Mouse (Mus musculus) cerebellum, postnatal 25 days (tissue): ENCODE data around the gene Ikzf3.

ENCODE experiments used
- DNase-seq, 2 experiments: peaks; one replicate each; pipeline ENCODE4 v3.0.0; 2021; ENCODE audit warnings: mixed read lengths in 2 of 2

Gene Ikzf3

DNA sequence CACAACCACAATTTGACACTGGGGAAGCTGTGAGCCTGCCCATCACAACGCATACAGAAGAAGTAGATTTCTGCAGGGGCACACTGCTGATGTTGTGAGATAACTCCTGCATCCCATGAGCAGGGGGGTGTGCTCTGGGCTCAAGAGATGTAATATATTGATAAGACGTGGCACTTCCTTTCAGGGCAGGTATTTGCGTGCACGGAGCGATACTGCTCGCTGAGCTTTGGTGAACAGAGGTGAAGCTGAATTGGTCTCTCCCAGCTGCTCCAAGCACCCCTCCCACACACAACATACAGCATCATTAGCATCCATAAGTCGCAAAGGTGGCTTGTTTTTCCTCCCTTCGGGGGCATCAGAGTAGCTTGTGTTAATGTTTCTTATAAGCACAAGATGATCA, 35.7 kb downstream of the Ikzf3 start:
- no peak for DNase-seq

DNA sequence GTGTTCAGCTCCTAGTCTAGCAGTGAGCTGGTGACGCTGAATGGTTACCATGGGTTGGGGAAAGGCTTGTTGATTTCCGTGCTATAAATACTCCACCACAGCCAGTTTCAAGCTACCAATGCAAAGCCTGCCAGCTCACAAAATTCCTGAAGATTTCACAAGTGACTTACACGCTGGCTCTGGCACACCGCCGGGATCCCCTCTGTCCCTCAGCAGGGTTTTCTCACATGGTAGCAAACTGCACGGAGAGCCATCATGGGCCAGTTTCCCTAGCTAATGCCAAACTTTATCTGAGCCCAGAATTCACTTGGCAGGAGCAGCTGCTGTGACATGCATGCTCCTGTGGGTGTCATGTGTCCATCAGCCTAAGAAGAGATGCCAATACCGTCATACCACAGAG, 36.4 kb downstream of the Ikzf3 start:
- DNase-seq: peak; percentile 30 to 39

DNA sequence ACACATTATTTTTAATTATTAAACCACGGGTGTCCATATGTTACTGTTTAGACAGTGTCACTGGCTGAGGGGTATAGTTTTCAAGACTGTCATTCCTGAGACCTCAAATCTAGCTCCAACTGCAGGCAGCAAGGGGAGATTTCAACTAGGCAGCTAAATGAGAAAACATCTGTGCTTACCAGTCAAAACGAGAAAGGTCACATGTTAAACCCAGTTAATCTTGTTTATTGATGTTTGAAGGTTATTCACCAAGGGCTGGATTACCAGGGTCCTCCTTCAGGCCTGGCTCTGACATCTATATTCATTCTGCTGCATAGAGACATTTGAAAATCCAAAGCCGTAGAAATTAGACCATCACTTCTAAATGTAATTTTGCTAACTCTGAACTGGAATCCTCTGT, 40.9 kb downstream of the Ikzf3 start:
- no peak for DNase-seq

DNA sequence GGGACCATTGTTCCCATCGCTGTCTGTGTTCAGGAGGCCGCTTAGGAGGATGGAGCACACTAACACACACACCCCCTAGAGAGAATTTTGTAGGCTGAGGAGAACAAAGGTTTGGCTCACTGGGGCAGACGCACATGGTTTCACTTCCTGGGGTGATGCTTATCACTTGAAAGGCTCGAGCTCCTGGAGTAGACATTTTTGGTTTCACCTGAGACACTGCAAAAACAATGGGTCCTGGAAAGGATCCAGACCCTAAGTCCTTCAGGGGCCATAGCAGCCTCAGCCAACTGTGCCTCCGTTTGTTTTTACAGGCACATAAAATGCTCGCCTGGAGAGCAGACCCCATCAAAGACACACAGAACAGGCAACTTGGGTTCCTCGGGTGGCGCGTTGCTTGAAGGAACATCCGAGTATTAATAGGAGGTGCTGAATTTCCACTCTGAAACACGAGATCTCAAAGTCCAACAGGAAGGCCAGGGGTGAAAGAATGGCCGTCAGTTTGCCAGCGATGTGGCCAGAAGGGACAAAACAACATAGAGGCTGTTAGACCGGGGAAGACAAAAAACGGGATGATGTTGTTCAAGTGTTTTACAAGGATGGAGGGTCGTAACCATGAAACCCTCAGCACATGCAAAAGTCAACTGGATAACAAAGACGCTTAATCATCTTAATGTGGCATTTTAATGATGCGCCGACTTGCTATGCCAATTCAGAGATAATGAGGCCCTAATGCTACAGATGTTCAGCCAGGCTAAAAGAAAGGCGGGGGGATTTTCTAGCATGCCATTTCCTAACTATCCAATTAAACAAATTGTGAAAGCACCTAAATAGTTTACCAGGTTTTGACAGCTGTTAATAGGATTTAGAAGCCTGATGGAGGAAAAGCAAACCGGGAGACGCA, 48.2 kb downstream of the Ikzf3 start:
- DNase-seq: no peak

DNA sequence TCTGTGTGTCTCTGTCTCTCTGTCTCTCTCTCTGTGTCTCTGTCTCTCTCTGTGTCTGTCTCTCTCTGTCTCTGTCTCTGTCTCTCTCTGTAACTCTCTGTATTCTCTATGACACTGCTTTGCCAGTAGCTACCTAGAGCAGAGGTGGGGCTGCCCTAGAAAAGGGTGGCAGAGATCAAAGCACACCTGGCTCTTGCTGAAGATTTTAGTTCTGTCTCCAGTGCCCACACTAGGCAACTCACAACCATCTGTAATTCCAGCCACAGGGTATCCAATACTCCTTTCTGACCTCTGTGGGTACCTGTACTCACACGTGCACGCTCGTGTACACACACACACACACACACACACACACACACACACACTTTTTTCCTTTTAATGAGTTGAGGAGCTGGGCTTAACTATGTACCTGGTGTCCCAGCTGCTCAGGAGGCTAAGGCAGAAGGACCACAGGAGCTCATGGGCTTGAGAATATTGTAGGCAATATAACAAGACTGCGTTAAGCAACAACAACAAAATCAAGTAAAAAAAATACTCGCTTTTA, 50.6 kb downstream of the Ikzf3 start:
- no peak for DNase-seq

DNA sequence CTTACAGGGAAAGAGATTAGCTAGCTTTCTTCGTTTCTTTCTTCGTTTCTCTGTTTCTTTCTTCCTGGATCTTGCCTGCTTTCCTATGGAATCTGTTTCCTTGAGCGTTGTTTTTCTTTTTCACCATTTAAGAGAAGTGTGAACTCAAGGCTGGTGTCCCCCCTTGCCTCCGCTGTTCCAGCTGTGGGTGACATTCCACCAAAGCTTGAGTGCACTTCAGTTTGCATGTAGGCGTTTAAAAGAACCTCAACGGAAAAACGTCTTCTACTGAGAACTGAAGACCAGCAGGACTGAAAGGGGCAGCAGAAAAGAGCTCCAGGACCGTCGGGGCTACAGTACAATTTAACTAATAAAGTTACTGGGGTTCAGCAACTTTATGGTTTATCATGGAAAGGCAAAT, 52.4 kb downstream of the Ikzf3 start:
- no peak for DNase-seq

GRCm38 (mm10) chr11:98492959-98493358, 52.9 kb downstream of the Ikzf3 start:
- no peak for DNase-seq

DNA sequence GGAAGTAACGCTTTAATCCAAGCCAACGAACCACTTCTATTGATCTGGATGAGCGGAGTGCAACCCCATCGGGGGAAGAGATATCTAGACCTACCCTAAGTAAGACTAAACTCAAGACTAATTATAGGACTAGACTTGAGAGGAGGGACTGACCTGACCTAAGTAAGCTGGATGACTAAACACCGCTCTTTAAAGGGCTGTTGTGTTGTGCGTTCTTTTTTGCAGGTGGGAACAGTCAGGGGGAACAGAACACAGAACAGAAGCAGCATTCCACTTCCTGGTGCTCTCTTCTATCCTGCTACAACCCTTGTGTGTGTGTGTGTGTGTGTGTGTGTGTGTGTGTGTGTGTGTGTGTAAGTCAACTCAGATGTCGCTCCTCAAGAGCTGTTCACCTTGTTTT, 54.3 kb downstream of the Ikzf3 start:
- no peak for DNase-seq

- DNase-seq: no peak
Observed at GRCm38 (mm10) chr11:98488540-98489234, 57.1 kb downstream of the Ikzf3 start.

GRCm38 (mm10) chr11:98487526-98488040, 58.2 kb downstream of the Ikzf3 start:
- DNase-seq: no peak

- DNase-seq: no peak
Observed at GRCm38 (mm10) chr11:98485749-98486148, 60.1 kb downstream of the Ikzf3 start.

- no peak for DNase-seq
Observed at GRCm38 (mm10) chr11:98482067-98482466, 63.8 kb downstream of the Ikzf3 start.

GRCm38 (mm10) chr11:98481231-98481630, 64.6 kb downstream of the Ikzf3 start:
- DNase-seq: no peak

DNA sequence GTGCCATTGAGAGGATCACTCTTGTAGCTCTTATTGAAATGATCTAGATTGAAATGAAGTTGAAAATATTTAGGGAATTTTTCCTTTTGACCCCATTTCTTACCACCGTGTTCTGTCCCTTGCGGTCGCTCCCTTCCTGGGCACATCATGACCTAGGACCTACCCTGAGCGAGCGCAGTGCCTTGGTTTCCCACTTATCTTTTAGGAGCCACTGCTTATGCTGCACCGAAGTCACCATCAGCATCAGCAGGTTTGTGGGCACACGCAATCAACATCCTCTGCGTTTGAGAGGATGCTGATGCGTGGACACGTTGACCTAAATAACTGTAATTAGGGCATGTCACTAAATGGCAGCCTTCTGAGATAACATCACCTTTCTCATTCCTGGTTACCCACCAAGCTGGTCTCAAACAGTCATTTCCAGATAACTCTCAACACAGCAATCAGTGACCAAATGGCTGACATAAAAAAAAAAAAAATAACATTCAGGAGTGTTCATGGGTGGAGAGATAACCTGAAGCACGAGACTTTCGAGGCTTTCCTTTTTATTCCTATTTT, 65.8 kb downstream of the Ikzf3 start:
- no peak for DNase-seq

- no peak for DNase-seq
Observed at GRCm38 (mm10) chr11:98479026-98479939, 66.5 kb downstream of the Ikzf3 start.

DNA sequence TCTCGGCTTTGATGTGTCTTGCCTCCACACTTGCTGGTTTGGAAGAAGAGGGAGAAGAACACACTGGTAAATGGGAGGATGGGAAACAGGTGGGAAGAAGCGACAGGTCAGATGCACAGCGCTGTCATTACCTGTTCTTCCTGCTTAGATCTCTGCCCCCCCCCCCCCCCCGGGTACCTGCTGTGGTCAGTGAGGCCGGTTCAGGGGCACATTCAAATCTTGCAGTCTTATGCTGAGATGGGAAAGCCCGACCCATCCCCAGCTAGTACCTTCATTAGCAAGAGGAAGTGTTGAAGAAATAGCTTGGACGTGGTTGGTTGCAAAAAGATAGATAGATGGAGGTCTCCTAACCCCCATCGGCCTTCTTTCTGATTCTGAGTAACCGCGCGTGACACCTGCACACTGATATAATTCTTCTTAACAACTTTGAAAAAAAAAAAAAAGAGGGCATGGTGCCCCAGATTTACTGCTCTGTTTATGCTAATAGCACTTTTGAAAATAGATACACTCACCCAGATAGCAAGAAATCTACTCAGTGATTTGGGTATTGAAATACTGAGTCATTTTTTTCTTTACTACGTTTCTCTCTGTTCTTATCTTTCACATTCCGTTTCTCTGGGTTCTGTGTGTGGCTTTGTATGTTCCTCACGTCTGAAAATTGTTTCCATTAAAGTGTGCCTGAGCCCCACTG, 68.7 kb downstream of the Ikzf3 start:
- no peak for DNase-seq

DNA sequence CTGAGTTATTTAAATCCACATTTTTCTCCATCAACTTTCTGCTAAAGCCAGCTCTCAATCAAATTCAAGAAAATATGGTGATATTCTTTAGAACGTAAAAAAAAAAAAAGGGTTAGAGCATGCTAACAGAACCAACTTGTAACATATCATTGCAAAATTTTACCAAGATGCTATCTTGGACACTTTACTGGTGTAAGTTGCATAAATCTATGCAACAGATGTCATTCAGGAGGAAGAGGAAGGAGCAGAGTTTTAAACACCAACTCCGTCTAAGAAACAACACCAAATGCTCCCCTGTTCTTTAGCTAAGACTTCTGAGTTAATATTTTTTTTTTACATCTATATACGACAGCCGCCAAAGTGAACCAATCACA, 69.4 kb downstream of the Ikzf3 start:
- no peak for DNase-seq

GRCm38 (mm10) chr11:98475630-98476433, 70.0 kb downstream of the Ikzf3 start:
- DNase-seq: no peak

DNA sequence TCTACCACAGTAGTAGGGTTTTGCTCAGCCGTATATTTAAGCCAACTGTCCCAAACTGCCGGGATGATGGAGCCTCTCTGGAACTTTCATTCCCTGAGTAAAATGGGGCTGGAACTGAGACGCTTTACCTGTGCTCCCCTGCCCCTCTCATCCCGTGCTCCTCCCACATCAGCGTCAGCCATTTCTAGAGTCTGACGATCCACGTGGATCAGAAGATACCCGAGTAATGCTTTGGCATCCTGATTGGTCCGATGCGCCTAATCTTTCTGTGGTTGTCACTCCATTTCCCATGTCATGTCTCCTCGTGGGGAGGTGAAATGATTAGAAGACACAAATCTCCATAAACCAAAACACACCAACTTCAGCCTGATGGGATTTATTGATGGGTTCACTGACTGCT, 70.9 kb downstream of the Ikzf3 start:
- no peak for DNase-seq

DNA sequence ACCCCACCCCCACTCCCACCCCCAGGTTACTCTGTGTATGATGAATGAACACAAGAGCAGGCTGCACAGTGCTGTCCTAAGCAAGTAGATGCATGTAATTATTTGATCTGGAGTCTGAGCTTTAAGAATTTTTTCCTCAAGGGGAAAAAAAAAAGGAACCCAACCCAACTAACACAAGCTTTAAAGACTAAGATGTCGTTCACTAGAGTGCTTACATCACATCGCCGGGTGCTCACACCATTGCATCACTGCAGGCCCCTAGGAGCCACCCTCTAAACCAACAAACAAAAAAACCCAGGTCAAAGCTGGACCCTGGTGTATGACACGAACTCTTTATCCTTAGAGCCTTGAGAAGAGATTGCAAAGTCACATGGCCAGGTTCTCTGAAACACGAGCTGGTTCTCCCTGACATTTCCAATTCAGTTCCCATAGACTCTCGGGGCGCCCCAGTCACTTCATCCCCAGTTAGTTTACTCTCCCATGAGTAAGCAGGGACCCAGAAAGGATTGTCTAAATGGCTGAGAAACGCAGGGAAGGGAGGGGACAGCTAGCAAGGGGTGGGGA, 71.8 kb downstream of the Ikzf3 start:
- no peak for DNase-seq
